Mouse (Mus musculus) R1 (cell line): Measurements from ENCODE around the gene Ubac2.
"Not testable (repeated sequence)": the region's sequence is repeated elsewhere in the genome, so short reads cannot be mapped to it uniquely, and the experiment has no call there.

Source experiments
- DNase-seq: peaks from one replicate; pipeline ENCODE4 v3.0.0-alpha.2; 2018; ENCODE audit warnings: low read depth, low spot score

Ubac2 gene

DNA sequence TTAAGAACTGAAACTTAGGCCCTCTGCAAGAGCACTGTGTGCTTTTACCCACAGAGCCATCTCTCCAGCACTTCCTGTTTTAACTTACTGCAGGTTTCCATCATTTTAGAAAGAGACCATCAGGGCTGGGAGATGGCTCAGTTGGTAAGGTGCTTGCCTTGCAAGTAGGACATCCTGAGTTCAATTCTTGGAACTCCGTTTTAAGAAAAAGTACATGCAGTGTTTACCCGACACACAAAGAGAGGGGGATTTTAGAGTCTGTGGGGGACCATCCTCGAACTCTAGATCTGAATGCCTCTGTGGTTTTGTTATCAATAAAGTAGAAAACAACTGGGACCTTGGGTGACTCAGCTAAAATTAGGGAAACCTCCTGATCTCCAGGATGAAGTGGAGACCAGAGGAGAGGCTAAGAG, 163.0 kb downstream of the Ubac2 start:
- DNase-seq: no peak

DNA sequence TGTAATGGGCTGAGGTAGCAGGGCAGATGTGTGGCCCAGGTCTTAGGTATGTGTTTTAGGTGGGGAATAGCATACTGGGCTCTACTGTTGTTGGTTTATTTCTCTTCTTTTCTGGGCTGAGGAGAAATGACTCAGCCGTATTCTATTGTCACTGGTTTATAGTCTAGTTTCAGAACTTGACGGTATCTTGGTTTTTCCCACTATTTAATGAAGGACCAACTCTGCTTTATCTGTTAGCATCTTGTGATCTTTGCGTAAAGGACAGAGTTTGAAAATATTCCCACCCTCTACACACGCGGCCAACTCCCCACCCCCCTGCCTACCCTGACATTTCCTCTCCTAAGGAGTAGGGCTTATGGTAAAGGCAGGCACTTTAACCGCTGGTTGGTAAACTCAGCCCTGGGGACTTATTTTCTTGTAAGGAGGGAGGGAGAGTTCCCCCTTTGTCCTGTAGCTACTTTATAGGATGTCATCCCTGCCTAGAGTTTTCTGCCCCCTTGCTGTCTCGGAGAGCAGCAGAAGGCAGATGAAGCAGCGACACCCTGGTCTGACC, 163.8 kb downstream of the Ubac2 start:
- no peak for DNase-seq

DNA sequence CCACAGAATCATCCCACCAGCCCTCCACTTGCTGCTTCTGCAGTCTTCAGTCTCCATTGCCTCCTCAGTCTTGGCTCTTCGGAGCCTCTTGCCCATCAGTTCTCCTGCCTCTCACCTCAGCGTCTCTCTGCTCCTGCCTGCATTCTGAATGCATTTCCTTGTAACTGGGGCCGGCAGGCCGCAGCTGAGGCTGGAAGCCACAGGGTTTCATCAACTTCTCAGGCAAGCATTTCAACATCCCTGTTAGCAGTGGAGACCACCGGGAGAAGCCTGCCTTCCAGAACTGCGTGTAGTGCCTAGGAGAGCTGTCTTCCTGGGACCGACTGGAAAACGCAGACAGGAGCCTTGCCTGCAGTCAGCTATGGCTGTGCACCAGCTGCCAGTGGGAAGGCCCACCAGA, 169.4 kb downstream of the Ubac2 start:
- DNase-seq: no peak

DNA sequence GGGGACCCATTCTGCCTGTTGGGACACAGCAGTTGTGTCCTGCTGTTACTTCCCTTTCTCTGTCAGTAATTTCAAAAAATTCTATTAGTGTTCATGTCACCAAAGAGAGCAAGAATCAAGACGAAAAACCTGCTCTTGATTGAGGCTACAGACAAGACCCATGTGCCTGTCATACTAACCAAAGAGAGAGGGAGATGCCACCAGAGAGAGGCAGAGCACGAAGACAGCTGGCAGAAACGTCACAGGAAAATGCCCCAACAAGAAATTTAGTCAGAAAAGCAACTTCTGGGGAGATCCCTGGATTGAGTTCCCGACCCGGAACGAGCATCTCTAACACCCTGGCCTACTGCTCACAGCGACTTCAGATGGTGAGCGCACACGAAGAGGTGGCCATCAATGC, 170.4 kb downstream of the Ubac2 start:
- no peak for DNase-seq

DNA sequence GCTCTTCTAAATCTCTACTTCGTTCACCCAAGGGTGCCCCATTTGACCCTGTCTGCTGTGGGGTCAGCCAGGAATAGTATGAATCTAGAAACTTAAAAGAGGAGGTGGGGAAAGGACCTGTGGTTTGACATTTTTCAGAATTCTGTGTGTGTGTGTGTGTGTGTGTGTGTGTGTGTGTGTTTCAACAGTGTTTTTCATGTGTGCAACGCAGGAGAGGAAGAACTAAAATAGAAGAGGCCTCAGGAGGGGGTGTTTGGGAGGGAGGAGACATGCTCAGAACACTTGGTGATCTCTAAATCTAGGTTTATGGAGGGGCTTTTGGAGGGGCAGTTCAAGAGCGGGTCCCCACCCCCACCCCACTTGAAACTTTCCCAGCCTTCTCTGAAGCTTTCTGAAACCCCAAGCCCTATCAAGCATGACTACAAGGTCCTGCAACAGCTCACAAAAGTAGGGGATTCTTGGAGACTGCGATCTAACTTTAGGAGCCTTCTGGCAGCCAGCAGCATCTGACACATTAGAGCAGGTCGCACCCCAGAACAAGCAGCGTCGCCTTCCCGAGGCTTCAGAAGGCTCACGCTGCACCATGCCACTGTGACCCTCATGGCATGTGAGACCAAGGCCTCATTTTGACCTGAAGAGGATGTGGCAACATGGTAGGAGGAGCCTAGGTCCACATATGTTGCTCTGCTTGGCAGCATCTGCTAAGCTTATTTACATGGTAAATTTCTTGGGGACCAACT, 174.6 kb downstream of the Ubac2 start:
- no peak for DNase-seq

DNA sequence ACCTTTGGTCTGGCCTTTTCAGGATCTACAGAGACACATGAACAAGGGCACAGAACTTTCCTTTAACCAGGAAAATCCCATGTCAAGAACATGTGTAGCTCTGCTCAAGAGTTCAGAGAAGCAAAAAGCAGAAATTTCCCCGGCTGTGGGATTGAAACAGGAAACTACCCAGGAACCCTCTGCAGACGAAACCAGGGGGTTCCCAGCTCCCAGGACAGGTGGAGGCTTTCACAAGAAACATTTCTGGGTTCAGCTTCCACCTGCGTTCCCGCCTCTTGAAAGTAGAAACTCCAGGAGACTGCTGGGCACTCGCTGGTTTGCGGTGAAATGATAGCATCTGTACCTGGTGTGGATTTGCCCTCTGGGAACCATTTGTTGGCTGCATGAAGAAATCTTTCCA, 178.5 kb downstream of the Ubac2 start:
- no peak for DNase-seq

DNA sequence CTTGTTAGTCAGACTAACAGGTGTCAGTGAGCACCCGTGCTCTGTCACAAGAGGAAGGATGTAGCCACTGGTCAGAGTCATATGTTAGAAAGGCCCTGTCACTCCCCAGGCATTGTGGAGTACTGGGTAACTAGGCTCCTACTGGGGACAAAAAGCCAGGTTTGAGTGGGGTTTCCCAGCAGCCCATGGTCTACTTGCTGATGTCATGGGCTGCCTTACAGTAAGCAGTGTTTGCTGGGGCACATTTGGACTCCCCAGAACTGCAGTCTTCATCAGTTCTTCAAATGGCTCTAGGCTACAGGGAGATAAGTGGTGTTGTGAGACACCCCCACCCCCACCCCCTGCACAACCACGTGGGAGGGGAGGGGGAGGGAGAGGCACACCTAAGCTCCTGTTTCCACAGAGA, 179.5 kb downstream of the Ubac2 start:
- no peak for DNase-seq

DNA sequence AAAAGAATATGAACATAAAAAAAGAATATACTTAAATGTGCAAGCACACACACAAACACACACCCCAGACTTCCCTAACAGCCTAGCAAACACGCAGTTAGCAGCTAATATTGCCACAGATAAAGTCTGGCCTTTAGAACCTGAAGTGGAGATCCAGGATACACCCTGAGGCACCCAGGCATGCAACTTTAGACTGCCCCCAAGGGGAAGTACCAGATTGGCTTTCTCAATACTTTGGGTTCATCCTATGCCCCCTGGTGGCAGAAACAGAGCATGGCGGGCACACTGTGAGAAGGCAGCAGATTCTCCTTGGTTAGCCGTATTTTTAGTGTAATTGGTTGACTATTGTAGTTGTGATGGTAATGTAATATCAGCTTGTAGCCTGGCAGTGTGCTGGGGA, 182.2 kb downstream of the Ubac2 start:
- peak; percentile 84 for DNase-seq

GRCm38 (mm10) chr14:122061376-122061775, 183.0 kb downstream of the Ubac2 start:
- no peak for DNase-seq

- DNase-seq: no peak
Observed at GRCm38 (mm10) chr14:122062411-122063090, 184.1 kb downstream of the Ubac2 start.

- DNase-seq: no peak
Observed at GRCm38 (mm10) chr14:122063599-122063998, 185.2 kb downstream of the Ubac2 start.

DNA sequence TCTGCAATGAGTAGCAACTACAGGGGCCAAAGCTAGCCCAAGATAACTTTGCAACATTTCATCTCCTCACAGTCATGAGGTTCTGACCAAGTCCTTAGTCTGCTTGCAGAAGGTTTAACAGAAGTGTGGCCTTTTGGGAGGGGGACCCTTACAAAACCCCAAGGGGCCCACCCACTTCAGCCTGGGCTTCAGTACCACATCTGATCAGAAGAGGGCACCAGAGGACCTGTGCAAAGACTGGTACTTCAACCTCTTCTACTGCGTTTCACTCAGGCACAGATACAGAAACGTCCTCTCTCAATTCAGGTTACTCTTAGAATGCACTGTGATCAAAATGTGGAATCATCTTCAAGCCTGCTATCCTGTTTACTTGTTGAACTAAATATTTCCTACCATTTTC, 186.1 kb downstream of the Ubac2 start:
- DNase-seq: peak; percentile 70

- DNase-seq: no peak
Observed at GRCm38 (mm10) chr14:122066243-122066642, 187.8 kb downstream of the Ubac2 start.

- DNase-seq: not testable (repeated sequence)
Observed at GRCm38 (mm10) chr14:122068036-122068435, 189.6 kb downstream of the Ubac2 start.

DNA sequence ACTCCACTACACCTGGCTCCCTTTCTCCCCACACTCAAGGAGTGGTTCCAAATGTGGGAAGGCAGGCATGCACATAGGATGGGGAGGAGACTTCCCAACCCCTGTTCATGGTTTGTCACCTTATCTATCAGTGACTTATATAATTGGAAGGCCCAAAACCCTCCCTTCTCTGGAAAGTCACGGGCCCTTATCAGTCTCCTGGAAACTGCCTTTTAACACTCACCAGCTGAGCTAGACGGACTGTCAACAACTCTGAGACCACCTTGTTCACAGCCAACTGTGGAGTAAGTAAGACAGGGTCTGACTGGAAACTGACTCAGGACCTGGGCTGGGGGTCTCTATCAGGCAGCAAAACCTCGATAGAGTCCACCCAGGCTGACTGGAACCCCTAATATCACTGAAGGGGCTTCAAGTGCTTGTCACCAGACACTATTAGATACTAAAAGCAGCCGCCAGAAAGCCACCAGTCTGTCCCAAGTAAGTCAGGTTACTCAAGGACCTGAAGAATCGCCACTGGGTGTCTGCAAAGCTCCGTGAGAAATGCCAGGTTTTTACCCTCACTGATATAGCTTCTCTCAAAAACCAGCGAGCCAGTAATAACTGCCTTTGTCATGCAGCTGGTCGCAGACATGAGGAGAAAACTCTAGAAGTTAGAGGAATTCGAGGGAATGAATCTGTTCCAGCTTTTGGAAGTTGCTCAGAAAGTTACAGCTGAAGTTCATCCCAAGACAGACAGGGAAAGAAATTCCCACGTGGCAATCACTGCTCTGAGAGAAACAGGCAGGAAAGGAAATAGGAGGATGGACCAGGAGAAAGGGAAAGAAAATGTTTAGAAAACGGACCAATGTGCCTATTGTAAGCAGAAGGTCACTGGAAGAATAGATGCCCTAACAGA, 190.6 kb downstream of the Ubac2 start:
- DNase-seq: no peak

- no peak for DNase-seq
Observed at GRCm38 (mm10) chr14:122069948-122070347, 191.5 kb downstream of the Ubac2 start.
